Mouse (Mus musculus) layer of hippocampus, postnatal 10 days (tissue): ENCODE results near the gene Cops2. TPM values are rescaled to one million over a fixed set of nuclear protein-coding genes. Genes with fewer than 3 reads are reported as not detected.

ENCODE experiments used
- DNase-seq, 2 experiments: peaks; one replicate each; pipeline ENCODE4 v3.0.0; 2021; ENCODE audit warnings: low spot score in 2 of 2
- total RNA-seq, 2 experiments: library from RNA; stranded (reverse); gene quantifications; 2 replicates each; pipeline ENCODE4 v1.2.3; 2021

The Cops2 gene
- total RNA-seq, 2 experiments from 2014 or later = 106 to 124 TPM

DNA sequence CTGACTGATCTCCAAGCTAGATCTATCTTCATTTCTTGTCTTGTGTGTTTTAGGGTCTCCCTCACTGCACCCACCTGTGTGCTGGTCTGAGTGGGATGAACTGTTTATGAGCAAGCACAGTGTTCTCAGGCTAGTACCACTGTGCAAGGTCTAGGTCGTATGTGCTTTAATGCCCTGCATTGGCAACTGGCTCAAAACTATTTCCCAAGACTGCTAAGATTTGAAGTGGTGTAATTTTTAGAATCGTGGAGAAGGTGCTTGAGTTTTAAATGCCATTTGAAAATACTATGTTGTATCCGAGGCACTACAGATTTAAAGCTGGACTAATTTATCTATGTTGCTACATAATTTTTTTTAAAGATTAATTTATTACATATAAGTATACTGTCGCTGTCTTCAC, 31.0 kb downstream of the Cops2 start:
- DNase-seq = no peak

DNA sequence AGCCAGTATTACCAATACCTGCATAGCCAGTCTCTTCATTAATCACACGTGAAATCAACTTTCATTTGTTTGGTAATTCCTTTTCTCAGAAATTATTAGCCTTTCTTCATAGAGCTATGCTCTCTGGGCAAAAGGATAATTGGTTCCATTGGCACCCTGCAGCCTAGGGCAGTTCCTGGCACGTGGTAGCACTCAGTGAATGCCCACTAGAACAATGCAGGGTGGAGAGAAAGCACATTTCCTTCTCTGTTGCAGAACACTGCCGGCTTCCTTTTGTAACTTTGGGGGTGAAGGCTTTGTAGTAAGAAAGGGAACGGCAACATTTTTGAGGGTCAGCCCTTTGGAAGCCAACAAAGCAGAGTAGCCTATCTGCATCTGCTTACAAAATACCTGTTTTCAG, 32.7 kb downstream of the Cops2 start:
- no peak for DNase-seq

DNA sequence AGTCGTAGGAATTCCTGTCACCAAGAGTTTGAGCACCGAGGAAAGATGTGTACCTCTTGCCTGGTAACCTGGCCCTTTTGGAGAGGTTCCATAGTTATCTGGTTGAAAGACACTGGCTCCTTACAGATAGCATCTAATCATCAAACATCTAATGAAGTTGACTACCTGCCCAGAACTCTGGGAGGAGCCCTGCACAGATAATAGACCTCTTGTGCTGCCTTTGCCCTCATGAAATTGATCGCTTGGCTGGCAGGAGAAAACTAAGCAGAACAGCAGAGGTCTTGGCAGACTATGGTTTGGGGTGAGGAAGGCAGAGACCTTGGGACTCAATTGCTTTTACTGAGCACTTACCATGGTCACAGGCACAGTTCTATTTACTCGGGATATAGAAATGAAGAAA, 38.5 kb downstream of the Cops2 start:
- DNase-seq = no peak

DNA sequence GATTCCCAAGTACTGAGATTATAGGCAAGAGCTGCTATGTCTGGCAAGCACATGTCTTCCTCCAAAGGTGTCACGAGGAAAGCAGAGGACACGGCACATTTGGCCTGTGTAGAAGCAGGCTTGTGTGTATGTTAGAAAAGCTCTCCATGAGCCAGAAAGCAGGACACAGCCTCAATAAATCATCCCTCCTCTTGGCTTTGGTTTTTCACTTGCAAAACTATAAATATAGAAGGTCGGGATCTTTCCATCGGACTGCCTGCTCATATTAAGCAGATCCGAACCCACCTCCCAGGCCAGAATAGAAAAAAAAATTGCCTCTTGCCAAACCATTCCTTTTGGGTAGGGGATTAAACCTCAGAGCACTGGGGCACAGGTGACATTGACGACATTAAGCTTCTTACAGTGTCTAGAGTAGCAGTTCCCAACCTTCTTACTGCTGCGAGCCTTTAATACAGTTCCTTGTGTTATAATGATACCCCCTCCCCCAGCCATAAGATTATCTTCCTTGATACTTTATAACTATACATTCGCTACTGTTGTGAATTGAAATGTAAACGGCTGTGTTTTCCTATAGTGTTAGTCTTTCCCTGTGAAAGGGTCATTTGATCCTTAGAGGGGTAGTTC, 44.9 kb downstream of the Cops2 start:
- no peak for DNase-seq

DNA sequence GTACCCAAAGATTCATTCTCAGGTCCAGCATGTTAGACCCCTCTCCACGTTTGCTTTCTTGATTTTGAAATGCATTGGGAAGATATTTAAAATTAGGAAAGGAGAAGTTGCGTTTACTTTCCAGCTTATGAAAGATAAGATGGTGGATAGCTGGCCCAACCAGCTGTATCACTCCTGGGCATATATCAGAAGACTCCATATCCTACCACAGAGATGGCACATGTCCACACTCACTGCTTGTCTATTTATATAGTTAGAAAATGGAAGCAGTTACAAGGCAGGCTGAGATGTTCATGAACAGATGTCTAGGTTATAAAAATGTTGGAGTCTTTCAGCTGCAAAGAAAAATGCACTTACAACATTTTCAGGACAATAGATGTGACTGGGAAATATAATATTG, 47.6 kb downstream of the Cops2 start:
- DNase-seq = no peak

DNA sequence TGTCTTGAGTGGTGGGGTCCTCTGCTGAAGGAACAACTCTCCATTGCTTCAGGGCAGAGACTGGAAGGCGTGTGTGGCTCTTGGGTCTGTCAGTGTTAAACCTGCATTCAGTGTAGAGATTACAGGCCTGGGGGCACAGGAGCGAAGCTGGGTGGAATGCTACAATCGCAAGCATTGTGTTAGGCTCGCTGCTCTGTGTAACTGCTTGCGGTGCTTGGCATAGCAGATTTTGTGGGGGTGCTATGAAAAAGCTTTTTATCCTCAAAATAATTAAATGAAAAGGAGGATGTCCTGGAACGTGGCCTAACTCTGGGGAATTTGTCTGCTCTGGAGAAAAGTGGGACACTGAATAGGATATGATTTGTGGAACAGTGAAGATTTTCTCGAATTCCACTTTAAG, 49.4 kb downstream of the Cops2 start:
- peak; percentile 36 to 41 for DNase-seq

DNA sequence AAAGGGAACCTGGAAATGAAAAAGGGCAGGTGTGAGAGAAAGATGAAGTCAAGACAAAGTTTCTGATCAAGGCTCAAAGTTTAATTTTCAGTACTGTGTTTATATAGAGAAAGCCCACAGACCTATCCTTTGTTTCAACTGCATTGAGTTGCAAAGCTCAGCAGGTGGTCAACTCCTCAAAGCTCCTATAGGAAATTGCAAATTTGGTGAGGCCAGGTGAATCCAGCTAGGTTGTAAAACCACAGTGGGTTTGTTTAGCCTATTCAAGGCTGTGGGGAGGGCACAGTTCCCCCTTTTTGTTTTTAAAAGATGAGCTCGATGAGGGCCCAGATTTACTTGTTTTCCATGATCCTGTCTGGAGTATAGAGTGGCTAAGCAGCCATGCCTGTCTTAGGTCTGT, 53.1 kb downstream of the Cops2 start:
- DNase-seq = no peak

DNA sequence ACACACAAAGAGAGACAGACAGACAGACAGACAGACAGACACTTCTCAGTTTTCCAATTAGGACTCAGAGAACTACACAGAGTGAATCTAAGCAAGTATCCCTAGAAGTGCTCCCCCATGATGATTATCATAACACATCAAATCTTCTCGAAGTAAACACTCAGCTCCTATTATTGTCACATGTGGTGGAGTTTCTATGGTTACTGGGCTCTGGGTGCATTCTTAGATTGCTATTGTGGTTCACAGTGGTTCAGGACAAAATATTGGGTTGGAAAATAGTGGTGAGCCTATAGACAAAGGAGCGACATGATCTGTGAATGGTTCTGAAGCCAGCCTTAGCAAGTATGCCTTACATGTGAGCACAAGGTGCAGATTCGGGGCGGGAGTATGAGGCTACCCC, 57.0 kb downstream of the Cops2 start:
- DNase-seq = no peak

DNA sequence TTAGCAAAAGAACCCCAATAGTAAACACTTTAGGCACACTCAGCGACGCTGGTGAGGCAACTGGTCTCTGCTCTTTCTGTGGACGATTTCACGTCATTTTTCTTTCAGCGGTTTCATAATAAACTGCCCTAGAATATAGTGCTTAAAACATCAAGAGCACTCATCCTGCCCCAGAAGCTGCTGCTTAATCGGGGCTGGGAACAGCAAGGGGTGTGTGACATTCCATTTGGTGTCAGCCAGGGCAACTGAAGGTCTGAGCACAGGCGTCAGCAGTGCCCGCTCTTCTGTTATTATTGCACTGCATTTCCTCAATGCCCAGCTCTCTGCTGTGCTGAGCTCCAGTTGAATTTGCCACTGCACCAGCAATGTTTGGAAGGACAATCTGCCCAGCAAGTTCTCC, 57.9 kb downstream of the Cops2 start:
- DNase-seq = no peak

DNA sequence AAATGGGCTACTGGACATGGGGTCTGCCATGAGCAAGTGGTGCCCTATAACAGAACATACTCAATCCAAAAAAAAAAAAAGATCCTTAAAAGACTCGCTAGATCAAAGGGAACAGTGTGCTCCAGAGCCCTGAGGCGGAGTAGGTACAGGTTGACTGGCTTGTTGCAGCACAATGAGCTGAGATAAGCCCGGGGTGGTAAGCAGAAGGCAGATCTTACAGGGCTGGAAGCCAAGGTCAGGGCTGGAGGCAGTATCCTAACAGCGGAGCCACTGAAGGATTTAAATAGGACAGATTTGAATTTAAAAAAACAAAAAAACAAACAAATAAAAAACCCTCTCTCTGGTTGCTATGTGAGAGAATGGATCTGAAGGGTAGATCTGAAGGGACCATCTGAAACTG, 58.5 kb downstream of the Cops2 start:
- DNase-seq = no peak

DNA sequence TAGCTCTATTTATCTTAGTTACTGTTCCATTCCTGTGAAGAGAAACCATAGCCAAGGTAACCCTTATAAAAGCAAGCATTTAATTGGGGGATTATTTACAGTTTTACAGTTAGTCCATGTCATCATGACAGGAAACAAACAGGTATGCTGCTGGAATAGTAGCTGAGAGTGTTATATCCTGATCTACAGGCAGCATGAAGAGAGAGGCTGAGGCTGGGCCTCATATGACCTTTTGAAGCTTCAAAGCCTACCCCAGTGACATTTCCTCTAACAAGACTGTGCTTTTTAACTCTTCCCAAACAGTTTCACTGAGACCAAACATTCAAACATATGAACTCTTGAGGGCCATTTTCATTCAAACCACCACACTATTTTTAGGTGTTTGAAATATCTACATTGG, 61.1 kb downstream of the Cops2 start:
- DNase-seq = no peak

DNA sequence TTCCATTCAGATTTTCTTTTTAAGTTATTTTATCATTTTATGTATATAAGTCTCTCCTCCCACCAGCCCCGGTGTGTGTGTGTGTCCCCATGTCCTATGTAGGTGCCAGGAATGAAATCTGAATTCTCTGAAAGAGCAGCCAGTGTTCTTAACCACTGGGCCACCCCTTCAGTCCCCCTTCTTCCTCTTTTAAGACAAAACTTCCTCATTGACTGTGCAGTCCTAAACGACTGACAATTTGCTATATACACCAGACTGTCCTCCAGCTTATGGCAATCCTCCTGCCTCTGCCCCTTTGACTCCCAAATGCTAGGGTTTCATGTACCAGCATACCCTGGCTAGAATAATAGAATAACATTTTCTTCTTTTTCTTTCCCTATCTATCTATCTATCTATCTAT, 63.8 kb downstream of the Cops2 start:
- no peak for DNase-seq

DNA sequence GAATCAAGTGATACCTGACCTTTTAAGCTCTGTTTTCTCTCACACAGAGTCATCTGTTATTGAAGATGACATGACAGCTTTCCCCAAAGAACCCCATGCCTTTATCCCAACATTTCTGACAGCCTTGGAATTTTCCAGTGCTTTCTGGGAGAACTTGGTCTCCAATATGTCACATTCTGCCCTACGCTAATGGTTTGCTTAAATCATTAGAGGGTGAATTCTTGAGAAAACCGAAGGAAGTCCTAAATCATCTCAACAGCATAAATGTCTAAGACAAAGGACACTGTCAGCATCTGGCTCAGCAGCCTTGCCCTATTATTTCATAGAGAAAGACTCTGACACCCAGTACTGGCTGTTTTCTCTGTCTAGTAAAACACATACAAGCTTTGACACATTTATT, 64.8 kb downstream of the Cops2 start:
- no peak for DNase-seq

DNA sequence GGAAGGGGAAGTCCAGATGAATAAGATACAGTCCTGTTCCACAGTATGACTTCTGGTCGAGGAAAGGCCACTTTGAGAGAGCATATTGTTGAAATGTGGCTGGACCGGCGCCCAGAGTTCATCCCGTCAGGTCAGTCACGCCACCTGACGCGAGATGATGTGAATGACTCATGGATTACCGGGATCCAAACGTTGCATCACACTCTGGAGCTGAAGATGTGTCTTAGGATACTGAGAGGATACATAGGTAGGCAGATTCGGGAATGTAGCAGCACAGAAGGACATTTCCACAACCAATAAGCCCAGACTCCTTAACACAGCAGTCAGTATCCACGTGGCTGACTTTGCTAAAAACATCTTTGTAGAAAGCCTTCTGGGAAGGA, 66.1 kb downstream of the Cops2 start:
- DNase-seq = no peak

DNA sequence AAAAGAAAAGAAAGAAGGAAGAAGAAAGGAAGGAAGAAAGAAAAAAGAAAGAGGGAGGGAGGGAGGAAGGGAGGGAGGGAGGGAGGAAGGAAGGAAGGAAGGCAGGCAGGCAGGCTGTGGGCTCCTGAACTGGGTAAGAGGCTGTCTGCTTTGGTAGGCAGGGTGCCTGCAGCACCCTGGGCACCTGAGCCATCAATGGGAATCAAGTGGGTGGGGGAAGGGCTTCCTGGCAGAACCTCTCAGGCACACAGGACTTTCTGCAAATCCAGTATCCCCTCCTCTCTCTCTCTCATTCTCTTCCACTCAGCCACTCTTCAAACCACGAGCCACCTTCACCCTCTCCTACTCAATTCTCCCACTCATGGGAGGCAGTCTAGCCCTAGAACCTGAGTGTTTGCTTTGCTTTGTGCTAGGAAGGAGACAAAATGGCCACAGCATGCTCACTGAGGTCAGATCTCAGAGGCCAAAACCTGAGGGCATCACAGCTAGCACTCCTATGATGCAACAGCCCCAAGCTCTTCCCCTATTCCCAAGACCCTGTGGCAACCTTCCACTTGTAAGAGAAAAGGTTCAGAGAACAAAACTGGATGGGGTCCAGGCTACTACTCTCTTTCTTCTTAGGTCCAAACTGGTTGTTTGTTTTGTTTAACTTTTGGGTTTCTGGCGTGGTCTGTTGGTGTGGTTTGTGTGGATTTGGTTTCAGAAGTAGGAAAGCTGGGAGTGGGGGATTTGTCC, 66.6 kb downstream of the Cops2 start:
- no peak for DNase-seq

DNA sequence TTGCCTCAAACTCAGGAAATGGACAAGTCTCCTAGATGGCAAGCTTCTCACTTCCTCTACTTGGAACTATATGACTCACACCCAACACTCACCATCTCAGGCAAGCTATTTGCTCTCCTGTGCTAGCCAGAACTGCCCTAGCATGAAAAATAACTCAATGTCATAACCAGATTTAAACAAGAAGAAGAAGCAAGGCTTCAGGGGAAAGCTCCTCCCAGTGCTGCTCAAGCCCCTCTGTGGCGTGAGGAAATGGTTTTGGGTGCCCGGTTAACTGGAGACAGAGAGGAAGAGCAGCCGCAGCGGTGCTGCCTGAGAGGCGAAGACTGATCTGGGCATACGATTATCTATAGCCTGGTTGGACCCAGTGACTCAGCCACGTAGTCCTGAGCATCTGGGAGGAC, 67.5 kb downstream of the Cops2 start:
- no peak for DNase-seq

DNA sequence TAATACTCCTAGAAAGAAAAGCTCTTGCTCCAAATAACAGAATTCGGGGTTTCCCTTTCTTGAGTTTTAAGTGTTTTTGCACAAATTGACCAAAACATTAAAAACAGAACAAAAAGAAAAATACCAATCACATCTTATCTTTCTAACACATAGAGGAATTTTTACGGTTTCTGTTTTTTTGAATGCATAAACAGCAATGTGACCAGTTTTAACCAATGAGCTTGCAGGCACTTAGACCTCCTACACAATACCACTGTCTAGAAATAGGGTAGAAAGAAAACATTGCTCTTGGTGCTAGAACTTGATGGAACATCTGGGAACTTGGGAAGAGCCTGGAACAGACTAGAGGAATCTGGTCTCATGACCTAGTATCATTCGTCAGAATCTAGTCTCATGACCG, 68.7 kb downstream of the Cops2 start:
- DNase-seq = no peak

DNA sequence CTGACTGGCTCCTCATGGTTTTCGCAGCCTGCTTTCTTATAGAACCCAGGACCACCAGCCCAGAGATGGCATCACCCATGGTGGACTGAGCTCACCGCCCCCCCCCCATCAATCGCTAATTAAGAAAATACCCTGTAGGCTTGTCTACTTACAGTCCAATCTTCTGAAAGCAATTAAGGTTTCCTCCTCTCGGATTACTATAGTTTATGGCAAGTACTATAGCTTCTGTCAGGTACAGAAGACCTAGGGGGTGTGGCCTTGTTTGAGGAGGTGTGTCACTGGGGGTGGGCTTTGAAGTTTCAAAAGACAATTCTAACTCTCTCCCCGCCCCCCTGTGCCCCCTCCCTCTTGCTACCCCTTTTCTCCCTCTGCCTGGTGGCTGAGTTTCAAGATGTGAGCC, 69.7 kb downstream of the Cops2 start:
- no peak for DNase-seq

DNA sequence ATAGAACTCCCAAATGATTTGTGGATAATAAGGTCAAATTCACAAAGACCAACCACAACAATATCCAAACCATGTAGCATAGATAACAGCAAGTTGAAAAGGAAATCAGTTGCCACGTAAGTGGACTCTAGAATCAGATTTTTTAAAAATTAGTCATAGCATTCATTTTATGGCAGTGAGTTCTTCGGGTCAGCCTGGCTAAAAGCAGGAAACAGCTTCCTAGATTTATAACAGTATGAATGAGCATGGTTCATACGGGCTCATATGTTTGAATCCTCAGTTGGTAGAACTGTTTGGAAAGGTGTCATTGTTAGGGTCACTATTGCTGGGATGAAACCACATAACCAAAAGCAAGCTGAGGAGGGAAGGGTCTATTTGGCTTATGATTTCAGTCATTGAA, 70.2 kb downstream of the Cops2 start:
- DNase-seq = no peak

DNA sequence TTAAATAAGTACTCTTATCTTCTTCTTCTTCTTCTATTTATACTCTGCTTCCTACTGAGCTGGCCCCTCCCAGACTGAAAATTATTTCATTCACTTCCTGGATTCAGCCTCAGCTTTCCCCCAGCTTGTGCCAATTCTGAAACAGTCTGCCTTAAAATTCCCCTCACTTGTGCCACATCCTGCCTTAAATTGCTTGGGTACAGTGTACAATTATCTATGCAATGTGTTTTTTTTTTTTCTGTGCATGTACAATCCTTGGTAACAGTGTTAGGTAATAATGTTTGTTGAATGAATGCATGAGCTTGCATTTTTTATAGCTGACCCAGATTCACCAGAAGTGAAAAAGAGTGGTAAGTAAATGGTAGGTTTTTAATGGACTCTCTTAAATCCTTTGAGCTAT, 70.6 kb downstream of the Cops2 start:
- no peak for DNase-seq

DNA sequence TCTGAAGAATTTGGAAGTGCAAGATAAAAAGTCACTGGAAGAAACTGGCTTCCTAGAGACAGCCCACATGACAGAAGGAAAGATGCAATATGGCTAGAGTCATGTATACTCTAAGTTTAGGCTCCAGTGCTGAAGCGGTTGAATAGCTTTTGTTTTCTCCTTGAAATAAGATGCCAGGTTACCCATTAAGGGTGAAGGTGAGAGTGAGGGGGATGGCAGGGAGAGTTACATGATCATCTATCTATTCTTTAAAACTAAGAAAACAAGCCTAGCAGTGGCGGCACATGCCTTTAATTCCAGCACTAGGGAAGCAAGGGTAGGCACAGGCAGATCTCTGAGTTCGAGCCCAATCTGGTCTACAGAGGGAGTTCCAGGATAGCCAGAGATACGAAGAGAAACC, 73.9 kb downstream of the Cops2 start:
- DNase-seq = no peak

DNA sequence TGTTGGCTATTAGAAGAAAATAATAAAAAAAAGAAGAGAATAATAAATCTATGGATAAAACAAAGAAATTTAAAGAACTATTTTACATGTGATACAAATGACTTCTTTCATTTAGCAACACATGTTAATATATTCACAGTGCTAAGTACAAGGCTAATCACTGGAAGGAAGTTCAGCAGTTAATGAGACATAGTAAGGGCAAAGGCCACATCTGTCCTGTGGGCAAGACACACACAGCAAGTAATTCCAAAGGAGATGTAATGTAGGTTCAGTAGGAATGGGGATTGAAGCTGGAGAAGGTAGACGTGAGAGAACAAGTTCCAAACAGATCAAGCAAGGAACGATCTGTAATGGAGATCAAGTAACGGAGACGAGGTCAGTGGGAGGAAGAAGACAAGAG, 74.5 kb downstream of the Cops2 start:
- DNase-seq = no peak

DNA sequence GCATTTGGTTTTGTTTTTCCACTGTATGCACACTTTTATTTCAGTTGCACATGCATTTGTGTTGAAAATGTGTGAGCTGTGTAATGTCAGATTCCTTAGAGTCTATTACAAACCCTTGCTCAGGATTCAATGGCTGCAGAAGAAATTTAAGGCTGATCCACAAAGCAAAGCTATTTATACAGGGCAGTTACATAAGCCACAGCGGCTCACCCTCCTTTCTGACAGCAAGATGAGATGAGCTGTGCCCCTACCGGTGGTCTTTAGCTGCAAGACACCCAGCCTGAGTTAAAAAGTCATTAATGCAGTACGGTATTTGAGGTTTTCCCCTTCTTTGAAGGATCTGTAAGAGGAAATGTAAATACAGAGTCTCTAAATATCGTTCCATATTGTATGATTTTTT, 75.1 kb downstream of the Cops2 start:
- no peak for DNase-seq
